20 mouse cellular contexts compared by ENCODE assay signal in genomic region chr7:24271191-24271590, GRCm38 (mm10). TPM values are rescaled to one million over a fixed set of nuclear protein-coding genes. Genes with fewer than 3 reads are reported as not detected.
A peak's percentile ranks its signal among the peaks of the same experiment; 100 is the strongest.
DNase-seq lines count a peak whose midpoint lies in the region; ATAC-seq and TF ChIP-seq lines count a peak whose summit lies in the region.
"Had no signal": no experiment of that assay in that cellular context is flagged by ENCODE, and none has a peak within 500 bp of the region (broad histone marks: within the 10 kb centered on the region; RNA-seq: fewer than 3 reads in every experiment).

No protein-coding gene starts in this region.

- peaks cover 8% of the 10 kb centered on the region for H3K4me1 ChIP-seq in hindbrain, embryonic 15.5 days (replicated peaks)
- peaks cover 10% of the 10 kb centered on the region for H3K4me1 ChIP-seq in hindbrain, embryonic 13.5 days (replicated peaks)
- 0 out of 2 replicates have a peak, but pooled peaks cover 4% of the 10 kb centered on the region for H3K4me1 ChIP-seq in limb, embryonic 12.5 days (replicated peaks)
- peaks cover 9% of the 10 kb centered on the region for H3K4me1 ChIP-seq in limb, embryonic 10.5 days
- 0 out of 2 replicates have a peak, but pooled peaks cover 4% of the 10 kb centered on the region for H3K4me1 ChIP-seq in midbrain, postnatal 0 days (ENCODE audit: insufficient read depth, low read length)
- H3K4me1 ChIP-seq in midbrain, embryonic 10.5 days = peaks cover 18% of the 10 kb centered on the region
- peaks cover 4% of the 10 kb centered on the region; the same call in 1 of the 2 replicates for H3K4me1 ChIP-seq in limb, embryonic 13.5 days

- no peak overlapping the region for H3K27ac ChIP-seq in hindbrain, embryonic 15.5 days (replicated peaks)
- no peak overlapping the region for H3K27ac ChIP-seq in hindbrain, embryonic 13.5 days
- no peak overlapping the region for H3K27ac ChIP-seq in limb, embryonic 12.5 days
- no peak overlapping the region for H3K27ac ChIP-seq in limb, embryonic 10.5 days
- H3K27ac ChIP-seq in midbrain, postnatal 0 days (ENCODE audit: low read depth, low read length) = no peak overlapping the region
- H3K27ac ChIP-seq in midbrain, embryonic 10.5 days (replicated peaks) = no peak overlapping the region
- no peak overlapping the region for H3K27ac ChIP-seq in limb, embryonic 13.5 days
- H3K27ac ChIP-seq: forebrain, embryonic 13.5 days; liver, embryonic 14.5 days had no signal

- H3K36me3 ChIP-seq in hindbrain, embryonic 15.5 days = peaks cover 28% of the 10 kb centered on the region
- H3K36me3 ChIP-seq in hindbrain, embryonic 13.5 days = peaks cover 32% of the 10 kb centered on the region
- peaks cover 27% of the 10 kb centered on the region for H3K36me3 ChIP-seq in limb, embryonic 12.5 days
- peaks cover 35% of the 10 kb centered on the region for H3K36me3 ChIP-seq in limb, embryonic 10.5 days
- H3K36me3 ChIP-seq in midbrain, postnatal 0 days (ENCODE audit: insufficient read depth, low read length) = peaks cover 13% of the 10 kb centered on the region; the same call in 1 of the 2 replicates
- H3K36me3 ChIP-seq in midbrain, embryonic 10.5 days = peaks cover 33% of the 10 kb centered on the region
- H3K36me3 ChIP-seq in limb, embryonic 13.5 days = peaks cover 29% of the 10 kb centered on the region

- DNase-seq in limb, embryonic 10.5 days (ENCODE audit: low spot score) = no peak
- no peak for DNase-seq in midbrain, postnatal 0 days (ENCODE audit: low spot score)
- DNase-seq in midbrain, embryonic 10.5 days (ENCODE audit: low spot score) = no peak
- DNase-seq in embryo, embryonic 11 days = no peak
- DNase-seq: adrenal gland, postnatal 25 days; cerebellum, adult 11 months; cerebellum, postnatal 14 days; gastrocnemius, postnatal 25 days; heart, adult 2 months; kidney, adult 18-20 months; lung, postnatal 14 days; right cerebral cortex, postnatal 25 days had no signal

- H3K9me3 ChIP-seq in hindbrain, embryonic 15.5 days = no peaks in the 10 kb centered on the region
- no peaks in the 10 kb centered on the region for H3K9me3 ChIP-seq in hindbrain, embryonic 13.5 days
- no peaks in the 10 kb centered on the region for H3K9me3 ChIP-seq in limb, embryonic 12.5 days
- H3K9me3 ChIP-seq in limb, embryonic 10.5 days (replicated peaks) = no peaks in the 10 kb centered on the region
- no peaks in the 10 kb centered on the region for H3K9me3 ChIP-seq in midbrain, postnatal 0 days (ENCODE audit: low read length)
- H3K9me3 ChIP-seq in midbrain, embryonic 10.5 days (replicated peaks) = no peaks in the 10 kb centered on the region
- H3K9me3 ChIP-seq in limb, embryonic 13.5 days = no peaks in the 10 kb centered on the region
- H3K9me3 ChIP-seq: forebrain, embryonic 13.5 days had no signal

- ATAC-seq in hindbrain, embryonic 15.5 days (ENCODE audit: low FRiP score, low read depth) = no peak
- no peak for ATAC-seq in hindbrain, embryonic 13.5 days (ENCODE audit: low FRiP score)
- ATAC-seq in limb, embryonic 12.5 days (ENCODE audit: insufficient number of reproducible peaks, insufficient read depth, low FRiP score, low TSS enrichment, low read depth) = no peak
- no peak for ATAC-seq in midbrain, postnatal 0 days (ENCODE audit: low FRiP score)
- no peak for ATAC-seq in limb, embryonic 13.5 days (ENCODE audit: low FRiP score, low read depth)

- H3K9ac ChIP-seq in hindbrain, embryonic 15.5 days = no peak overlapping the region
- no peak overlapping the region for H3K9ac ChIP-seq in hindbrain, embryonic 13.5 days
- H3K9ac ChIP-seq in limb, embryonic 12.5 days (replicated peaks) = no peak overlapping the region
- no peak overlapping the region for H3K9ac ChIP-seq in midbrain, postnatal 0 days (replicated peaks; ENCODE audit: low read length, poor library complexity, severe bottlenecking)
- H3K9ac ChIP-seq in limb, embryonic 13.5 days = no peak overlapping the region

- H3K4me3 ChIP-seq in hindbrain, embryonic 15.5 days = no peak overlapping the region
- no peak overlapping the region for H3K4me3 ChIP-seq in hindbrain, embryonic 13.5 days
- H3K4me3 ChIP-seq in limb, embryonic 12.5 days (replicated peaks) = no peak overlapping the region
- no peak overlapping the region for H3K4me3 ChIP-seq in limb, embryonic 10.5 days
- H3K4me3 ChIP-seq in midbrain, postnatal 0 days (ENCODE audit: low read depth, low read length) = no peak overlapping the region
- H3K4me3 ChIP-seq in midbrain, embryonic 10.5 days = no peak overlapping the region
- no peak overlapping the region for H3K4me3 ChIP-seq in limb, embryonic 13.5 days

- no peaks in the 10 kb centered on the region for H3K27me3 ChIP-seq in hindbrain, embryonic 15.5 days
- no peaks in the 10 kb centered on the region for H3K27me3 ChIP-seq in hindbrain, embryonic 13.5 days
- no peaks in the 10 kb centered on the region for H3K27me3 ChIP-seq in limb, embryonic 12.5 days
- H3K27me3 ChIP-seq in limb, embryonic 10.5 days (ENCODE audit: low read depth, poor library complexity, severe bottlenecking) = no peaks in the 10 kb centered on the region
- no peaks in the 10 kb centered on the region for H3K27me3 ChIP-seq in midbrain, postnatal 0 days (ENCODE audit: insufficient read depth, low read length)
- no peaks in the 10 kb centered on the region for H3K27me3 ChIP-seq in midbrain, embryonic 10.5 days (ENCODE audit: low read depth, poor library complexity, severe bottlenecking)
- no peaks in the 10 kb centered on the region for H3K27me3 ChIP-seq in limb, embryonic 13.5 days
- H3K27me3 ChIP-seq: forebrain, embryonic 13.5 days; megakaryocyte, embryonic 14.5 days had no signal

- WGBS in hindbrain, embryonic 15.5 days = 97% methylated on average over 6 of the region's 6 CpGs
- WGBS in hindbrain, embryonic 13.5 days = 98% methylated on average over 6 of the region's 6 CpGs
- WGBS in limb, embryonic 12.5 days = 94% methylated on average over 6 of the region's 6 CpGs
- WGBS in limb, embryonic 10.5 days = 96% methylated on average over 6 of the region's 6 CpGs
- WGBS in midbrain, postnatal 0 days = 89% methylated on average over 6 of the region's 6 CpGs
- 97% methylated on average over 6 of the region's 6 CpGs for WGBS in midbrain, embryonic 10.5 days
- 93% methylated on average over 6 of the region's 6 CpGs for WGBS in limb, embryonic 13.5 days

- no peak for TF ChIP-seq CTCF in midbrain, postnatal 0 days (IDR thresholded peaks at IDR 0.05)

- peak overlapping the region; percentile 84; the same call in 1 of the 2 replicates for H3K4me2 ChIP-seq in hindbrain, embryonic 15.5 days
- no peak overlapping the region; the same call in 1 of the 2 replicates for H3K4me2 ChIP-seq in hindbrain, embryonic 13.5 days
- H3K4me2 ChIP-seq in limb, embryonic 12.5 days = peak overlapping the region; percentile 80; the same call in 1 of the 2 replicates
- H3K4me2 ChIP-seq in midbrain, postnatal 0 days (ENCODE audit: low read depth, low read length, poor library complexity, severe bottlenecking) = peak overlapping the region; percentile 34; the same call in 1 of the 2 replicates
- peak overlapping the region; percentile 78; the same call in 1 of the 2 replicates for H3K4me2 ChIP-seq in limb, embryonic 13.5 days (replicated peaks)

RNA-seq across cellular contexts. Expression of gene Zfp93, which starts 1.0 kb away (rescaled TPM):
- 6.2 and 8.2 TPM in 2 replicates for polyA plus RNA-seq in hindbrain, embryonic 15.5 days (2015; fragmentation: Nextera tagmentation; extraction: Ambion mirVana)
- 6.9 and 8.4 TPM in 2 replicates for polyA plus RNA-seq in hindbrain, embryonic 13.5 days (2015; fragmentation: Nextera tagmentation; extraction: Ambion mirVana)
- polyA plus RNA-seq in limb, embryonic 12.5 days (2016; fragmentation: Nextera tagmentation; extraction: Ambion mirVana) = 10.0 and 12.0 TPM in 2 replicates
- polyA plus RNA-seq in limb, embryonic 10.5 days (2016; fragmentation: Nextera tagmentation; extraction: Ambion mirVana) = 8.7 and 10.8 TPM in 2 replicates
- 7.4 and 11.1 TPM in 2 replicates for total RNA-seq in midbrain, postnatal 0 days (2014; rRNA removed)
- polyA plus RNA-seq in midbrain, postnatal 0 days (2015; fragmentation: Nextera tagmentation; extraction: Ambion mirVana) = 2.2 and 2.7 TPM in 2 replicates
- polyA plus RNA-seq in midbrain, embryonic 10.5 days (2016; fragmentation: Nextera tagmentation; extraction: Ambion mirVana) = 6.2 and 7.4 TPM in 2 replicates
- 8.9 and 9.8 TPM in 2 replicates for polyA plus RNA-seq in limb, embryonic 13.5 days (2015; fragmentation: Nextera tagmentation; extraction: Ambion mirVana)
- polyA plus RNA-seq: erythroblast, embryonic 14.5 days had no signal

RNA-seq across cellular contexts. Expression of gene Zfp108, which starts 16.6 kb away (rescaled TPM):
- polyA plus RNA-seq in hindbrain, embryonic 15.5 days (2015; fragmentation: Nextera tagmentation; extraction: Ambion mirVana) = 7.0 and 7.5 TPM in 2 replicates
- 4.3 and 5.8 TPM in 2 replicates for polyA plus RNA-seq in hindbrain, embryonic 13.5 days (2015; fragmentation: Nextera tagmentation; extraction: Ambion mirVana)
- 4.2 and 4.8 TPM in 2 replicates for polyA plus RNA-seq in limb, embryonic 12.5 days (2016; fragmentation: Nextera tagmentation; extraction: Ambion mirVana)
- 2.6 and 3.2 TPM in 2 replicates for polyA plus RNA-seq in limb, embryonic 10.5 days (2016; fragmentation: Nextera tagmentation; extraction: Ambion mirVana)
- 5.5 and 7.4 TPM in 2 replicates for total RNA-seq in midbrain, postnatal 0 days (2014; rRNA removed)
- polyA plus RNA-seq in midbrain, postnatal 0 days (2015; fragmentation: Nextera tagmentation; extraction: Ambion mirVana) = 3.4 and 3.7 TPM in 2 replicates
- polyA plus RNA-seq in midbrain, embryonic 10.5 days (2016; fragmentation: Nextera tagmentation; extraction: Ambion mirVana) = 2.1 and 2.7 TPM in 2 replicates
- 5.4 and 5.5 TPM in 2 replicates for polyA plus RNA-seq in limb, embryonic 13.5 days (2015; fragmentation: Nextera tagmentation; extraction: Ambion mirVana)
- polyA plus RNA-seq: erythroblast, embryonic 14.5 days had no signal

RNA-seq across cellular contexts. Expression of gene Zfp61, which starts 29.8 kb away (rescaled TPM):
- polyA plus RNA-seq in hindbrain, embryonic 15.5 days (2015; fragmentation: Nextera tagmentation; extraction: Ambion mirVana) = 39.5 and 42.3 TPM in 2 replicates
- polyA plus RNA-seq in hindbrain, embryonic 13.5 days (2015; fragmentation: Nextera tagmentation; extraction: Ambion mirVana) = 44.1 and 50.3 TPM in 2 replicates
- polyA plus RNA-seq in limb, embryonic 12.5 days (2016; fragmentation: Nextera tagmentation; extraction: Ambion mirVana) = 57.6 and 61.1 TPM in 2 replicates
- 41.4 and 54.7 TPM in 2 replicates for polyA plus RNA-seq in limb, embryonic 10.5 days (2016; fragmentation: Nextera tagmentation; extraction: Ambion mirVana)
- total RNA-seq in midbrain, postnatal 0 days (2014; rRNA removed) = 18.3 and 30.9 TPM in 2 replicates
- 30.3 and 32.4 TPM in 2 replicates for polyA plus RNA-seq in midbrain, postnatal 0 days (2015; fragmentation: Nextera tagmentation; extraction: Ambion mirVana)
- polyA plus RNA-seq in midbrain, embryonic 10.5 days (2016; fragmentation: Nextera tagmentation; extraction: Ambion mirVana) = 36.7 and 41.4 TPM in 2 replicates
- 54.1 and 63.5 TPM in 2 replicates for polyA plus RNA-seq in limb, embryonic 13.5 days (2015; fragmentation: Nextera tagmentation; extraction: Ambion mirVana)
- polyA plus RNA-seq: erythroblast, embryonic 14.5 days had no signal

RNA-seq across cellular contexts. Expression of gene Zfp109, which starts 33.8 kb away (rescaled TPM):
- polyA plus RNA-seq in hindbrain, embryonic 15.5 days (2015; fragmentation: Nextera tagmentation; extraction: Ambion mirVana) = 4.4 and 4.5 TPM in 2 replicates
- polyA plus RNA-seq in hindbrain, embryonic 13.5 days (2015; fragmentation: Nextera tagmentation; extraction: Ambion mirVana) = 3.8 and 3.9 TPM in 2 replicates
- polyA plus RNA-seq in limb, embryonic 12.5 days (2016; fragmentation: Nextera tagmentation; extraction: Ambion mirVana) = 7.1 and 7.5 TPM in 2 replicates
- 6.7 and 7.0 TPM in 2 replicates for polyA plus RNA-seq in limb, embryonic 10.5 days (2016; fragmentation: Nextera tagmentation; extraction: Ambion mirVana)
- 5.4 and 5.5 TPM in 2 replicates for total RNA-seq in midbrain, postnatal 0 days (2014; rRNA removed)
- 2.5 TPM in 2 replicates for polyA plus RNA-seq in midbrain, postnatal 0 days (2015; fragmentation: Nextera tagmentation; extraction: Ambion mirVana)
- 5.1 and 5.7 TPM in 2 replicates for polyA plus RNA-seq in midbrain, embryonic 10.5 days (2016; fragmentation: Nextera tagmentation; extraction: Ambion mirVana)
- 6.1 and 6.9 TPM in 2 replicates for polyA plus RNA-seq in limb, embryonic 13.5 days (2015; fragmentation: Nextera tagmentation; extraction: Ambion mirVana)
- polyA plus RNA-seq: erythroblast, embryonic 14.5 days had no signal

RNA-seq across cellular contexts. Expression of gene Zfp94, which starts 45.3 kb away (rescaled TPM):
- polyA plus RNA-seq in hindbrain, embryonic 15.5 days (2015; fragmentation: Nextera tagmentation; extraction: Ambion mirVana) = 19.5 and 20.3 TPM in 2 replicates
- polyA plus RNA-seq in hindbrain, embryonic 13.5 days (2015; fragmentation: Nextera tagmentation; extraction: Ambion mirVana) = 18.5 and 20.7 TPM in 2 replicates
- 15.6 and 15.9 TPM in 2 replicates for polyA plus RNA-seq in limb, embryonic 12.5 days (2016; fragmentation: Nextera tagmentation; extraction: Ambion mirVana)
- 12.1 and 15.9 TPM in 2 replicates for polyA plus RNA-seq in limb, embryonic 10.5 days (2016; fragmentation: Nextera tagmentation; extraction: Ambion mirVana)
- total RNA-seq in midbrain, postnatal 0 days (2014; rRNA removed) = 13.3 and 25.0 TPM in 2 replicates
- polyA plus RNA-seq in midbrain, postnatal 0 days (2015; fragmentation: Nextera tagmentation; extraction: Ambion mirVana) = 17.4 and 22.9 TPM in 2 replicates
- polyA plus RNA-seq in midbrain, embryonic 10.5 days (2016; fragmentation: Nextera tagmentation; extraction: Ambion mirVana) = 13.7 and 15.5 TPM in 2 replicates
- 15.0 and 16.0 TPM in 2 replicates for polyA plus RNA-seq in limb, embryonic 13.5 days (2015; fragmentation: Nextera tagmentation; extraction: Ambion mirVana)
